Mouse (Mus musculus): ENCODE measurements around the gene Il18rap. TPM values are rescaled to one million over a fixed set of nuclear protein-coding genes. Genes with fewer than 3 reads are reported as not detected.
A peak's percentile ranks its signal among the peaks of the same experiment; 100 is the strongest.
"Not testable (repeated sequence)": the region's sequence is repeated elsewhere in the genome, so short reads cannot be mapped to it uniquely, and the experiment has no call there.

Gene Il18rap
- total RNA-seq, 4 experiments from 2014 or later: not detected

DNA sequence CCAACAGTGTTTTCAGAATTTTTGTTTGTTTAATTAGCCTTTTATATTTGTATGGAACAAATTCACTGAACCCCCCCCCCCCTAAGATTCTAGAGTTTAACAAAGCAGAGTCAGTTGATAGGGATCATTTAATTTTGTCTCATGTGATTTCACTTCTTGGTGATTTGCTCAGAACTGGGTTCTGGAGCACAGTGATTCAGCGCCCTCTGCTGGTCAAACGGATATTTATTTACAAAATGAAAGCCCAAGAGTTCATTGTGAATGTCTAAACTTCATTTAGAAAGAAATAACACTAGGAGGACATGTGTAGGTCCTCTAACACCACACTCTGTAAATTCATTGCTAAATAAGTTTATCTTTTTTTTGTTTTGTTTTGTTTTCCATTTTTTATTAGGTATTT lies 29.5 kb downstream of the Il18rap start:
- peak in 1 of 2 experiments; percentile 3 for DNase-seq (ENCODE audit: low spot score in 2 of 2)

DNA sequence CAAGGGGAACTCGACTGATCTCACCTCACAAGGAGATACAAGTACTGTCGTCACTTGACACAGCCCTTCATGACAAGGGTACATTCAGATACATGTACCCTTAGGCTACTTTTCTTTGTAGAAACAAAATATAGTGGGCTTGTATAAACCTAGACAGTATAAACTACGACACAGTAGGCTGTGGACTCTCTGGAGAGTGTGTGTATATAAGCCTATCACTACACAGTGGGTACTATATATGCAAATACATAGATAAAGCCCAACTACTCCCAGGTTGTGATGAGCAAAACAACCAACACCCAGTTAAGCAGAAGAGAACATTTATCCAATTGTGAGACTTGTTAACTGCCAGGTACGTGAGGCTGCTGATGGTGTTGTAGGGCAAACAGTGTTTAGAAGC lies 31.5 kb downstream of the Il18rap start:
- DNase-seq (ENCODE audit: low spot score in 2 of 2): no peak

DNA sequence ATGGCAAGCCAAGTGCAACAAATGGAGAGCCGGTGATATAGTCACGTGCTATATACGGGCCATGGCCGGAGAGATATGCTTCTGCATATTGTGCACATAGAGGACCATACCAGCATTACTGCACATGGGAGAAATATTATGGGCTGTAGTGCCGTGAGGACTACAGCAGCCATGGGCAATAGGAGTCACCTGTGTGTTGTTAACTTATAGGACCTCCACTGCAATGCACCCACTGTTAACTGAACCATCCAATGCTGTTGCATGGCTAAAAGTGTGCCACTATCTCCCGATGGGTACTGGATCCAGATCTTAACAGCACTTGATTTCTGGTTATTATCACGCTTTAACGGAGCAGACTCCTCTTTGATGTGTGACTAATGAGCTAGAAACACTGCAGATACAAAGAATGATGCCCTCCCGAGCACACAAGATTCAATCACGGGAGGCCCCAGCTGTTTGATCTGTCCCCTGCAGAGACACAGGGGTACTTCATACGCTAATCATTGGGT lies 32.0 kb downstream of the Il18rap start:
- no peak for DNase-seq (ENCODE audit: low spot score in 2 of 2)

DNA sequence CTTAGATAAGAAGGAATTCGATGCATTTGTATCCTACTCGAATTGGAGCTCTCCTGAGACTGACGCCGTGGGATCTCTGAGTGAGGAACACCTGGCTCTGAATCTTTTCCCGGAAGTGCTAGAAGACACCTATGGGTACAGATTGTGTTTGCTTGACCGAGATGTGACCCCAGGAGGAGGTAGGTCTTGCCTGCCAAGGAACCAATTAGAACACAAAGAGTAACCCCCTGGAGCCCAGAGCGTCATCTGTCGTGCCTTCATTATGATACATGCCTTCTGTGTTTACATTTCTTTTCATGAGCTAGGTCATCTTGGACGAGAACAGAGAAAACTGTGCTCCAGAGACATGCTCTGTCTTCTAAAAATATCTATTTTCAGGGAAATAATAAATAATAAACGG lies 32.6 kb downstream of the Il18rap start:
- DNase-seq (ENCODE audit: low spot score in 2 of 2): no peak

DNA sequence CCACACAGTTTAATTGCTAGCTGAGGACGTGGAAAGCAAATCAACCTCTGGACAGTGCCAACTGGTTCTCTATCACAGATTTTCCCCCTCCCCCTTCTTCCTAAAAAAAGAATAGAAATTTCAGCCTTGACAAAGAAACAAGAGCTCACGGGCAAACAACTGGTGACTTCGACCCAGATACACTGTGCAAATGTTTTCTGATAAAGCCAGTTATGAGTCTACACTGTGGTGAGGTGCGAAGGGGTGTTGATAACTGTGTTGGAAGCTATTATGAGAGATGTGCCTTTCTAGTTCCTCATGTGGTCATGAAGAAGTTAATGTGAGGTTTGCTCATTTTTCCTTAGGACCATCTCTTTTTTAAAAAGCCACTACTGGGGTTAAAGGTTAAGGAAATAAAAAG lies 54.2 kb downstream of the Il18rap start:
- DNase-seq (ENCODE audit: low spot score in 2 of 2): no peak

DNA sequence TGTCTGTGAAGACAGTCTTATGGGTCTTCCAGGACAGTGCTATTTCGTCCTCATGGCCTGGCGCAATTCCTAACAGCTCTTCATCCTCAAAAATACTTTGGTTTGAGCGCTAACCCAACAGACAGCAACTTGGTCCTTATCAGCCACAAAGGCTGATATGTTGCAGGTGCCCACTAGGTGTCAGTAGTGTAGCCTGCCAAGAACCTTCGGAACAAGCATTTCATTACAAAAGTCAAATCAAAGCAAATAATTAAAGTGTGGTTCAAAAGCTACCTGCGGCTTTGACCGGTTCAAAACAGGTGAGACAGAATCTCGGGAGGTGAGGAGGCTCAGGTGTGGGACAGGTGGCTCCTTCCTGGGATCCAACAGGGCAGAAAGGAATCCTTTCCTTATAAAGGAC lies 64.6 kb downstream of the Il18rap start, which contains the start of gene Slc9a4:
Gene Slc9a4 (plus strand): TSS at position 298 of the 400 bp plus-strand sequence.
- peak in 1 of 2 experiments; percentile 13 for DNase-seq (ENCODE audit: low spot score in 2 of 2)

DNA sequence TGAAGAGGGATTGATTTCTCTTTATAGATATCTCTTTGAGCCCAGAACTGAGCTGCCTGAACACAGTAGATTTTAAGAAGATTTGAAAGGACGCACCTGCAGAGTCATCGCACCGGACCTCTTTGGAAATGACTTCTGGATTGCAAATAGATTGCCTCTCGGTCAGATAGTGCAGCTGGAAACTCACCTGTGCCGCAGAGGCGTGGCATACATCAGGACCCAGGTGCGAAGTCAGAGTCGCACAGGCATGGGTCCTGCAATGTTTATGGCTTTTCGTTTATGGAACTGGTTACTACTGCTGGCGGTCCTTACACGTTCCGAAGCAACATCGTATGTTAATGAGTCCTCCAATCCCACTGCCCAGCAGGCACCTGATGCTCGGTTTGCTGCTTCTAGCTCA lies 65.1 kb downstream of the Il18rap start:
- no peak for DNase-seq (ENCODE audit: low spot score in 2 of 2)

DNA sequence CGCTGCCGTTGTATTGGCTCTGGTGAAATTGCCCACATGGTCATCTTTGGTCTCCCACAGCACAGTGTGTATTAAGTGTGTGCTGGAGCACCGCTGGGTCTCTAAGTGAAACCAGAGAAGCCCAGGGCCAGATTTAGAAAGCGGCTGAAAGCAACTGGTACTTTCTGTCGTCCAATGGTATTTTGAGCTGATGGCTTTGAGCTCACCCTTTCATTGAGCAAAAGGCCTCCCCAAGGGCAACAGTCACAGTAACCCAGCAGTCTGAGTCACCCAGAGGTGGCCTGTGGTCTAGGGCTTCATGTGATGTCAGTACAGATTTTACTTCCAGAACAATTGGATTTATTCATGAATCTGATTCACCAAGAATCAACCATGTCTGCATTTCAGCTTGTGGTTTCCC lies 71.6 kb downstream of the Il18rap start:
- peak; percentile 23 to 56 for DNase-seq (ENCODE audit: low spot score in 2 of 2)

DNA sequence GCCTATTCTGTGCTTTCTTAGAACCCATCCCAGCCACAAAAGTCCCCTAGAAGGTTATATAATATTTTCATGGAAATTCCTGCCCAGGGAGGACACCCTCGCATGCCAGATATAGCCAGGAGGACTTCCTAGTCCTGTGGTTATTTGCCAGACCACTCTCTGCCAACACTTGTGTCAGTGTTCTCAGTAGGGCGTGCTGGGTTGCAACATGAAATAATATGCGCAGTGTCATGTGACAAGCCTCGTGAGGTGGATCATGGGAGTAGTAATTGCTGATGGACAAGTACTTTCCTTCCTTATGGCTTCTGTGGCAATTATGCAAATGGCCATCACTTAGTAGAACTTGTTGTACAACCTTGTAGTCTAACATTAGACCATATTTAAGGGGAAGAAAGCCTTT lies 75.8 kb downstream of the Il18rap start:
- no peak for DNase-seq (ENCODE audit: low spot score in 2 of 2)

DNA sequence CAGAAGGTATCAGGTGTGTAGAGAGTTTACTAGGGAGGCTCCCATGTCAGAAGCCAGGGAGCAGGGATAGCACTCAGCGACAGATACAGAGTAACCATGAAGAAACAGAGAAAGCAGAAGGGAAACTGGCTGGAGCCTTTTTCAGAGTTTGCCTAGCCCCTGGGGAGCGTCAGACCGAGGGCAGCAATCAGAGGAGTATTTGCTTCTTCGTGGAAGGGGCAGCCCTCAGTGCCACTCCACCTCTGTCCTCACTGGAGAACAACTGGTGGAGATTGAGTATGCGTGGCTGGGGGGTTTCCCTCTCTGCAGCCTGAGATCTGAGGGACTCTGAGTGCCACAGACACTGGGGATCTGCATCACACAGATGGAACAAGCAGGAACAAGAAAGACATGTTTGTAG lies 82.7 kb downstream of the Il18rap start:
- no peak for DNase-seq (ENCODE audit: low spot score in 2 of 2)

DNA sequence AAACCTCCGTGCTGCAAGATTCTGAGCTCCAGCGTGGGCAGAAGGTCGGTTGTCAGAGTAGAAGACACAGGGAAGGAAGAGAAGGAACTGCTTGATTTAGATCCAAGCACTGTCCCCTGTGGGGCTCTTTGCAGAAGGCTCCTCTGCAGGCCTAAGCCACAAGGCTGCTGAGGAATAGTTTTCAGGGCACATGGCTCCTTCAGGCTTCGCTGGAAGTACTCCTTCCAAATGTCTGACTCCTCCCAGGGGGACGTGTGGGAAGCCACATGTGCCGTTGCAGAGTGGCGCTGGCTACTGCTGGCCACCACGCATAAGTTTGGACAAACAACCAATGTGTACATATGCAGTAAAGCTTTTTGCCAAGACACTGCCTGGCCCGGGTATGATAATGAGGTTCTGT lies 84.5 kb downstream of the Il18rap start:
- DNase-seq (ENCODE audit: low spot score in 2 of 2): not testable (repeated sequence)

DNA sequence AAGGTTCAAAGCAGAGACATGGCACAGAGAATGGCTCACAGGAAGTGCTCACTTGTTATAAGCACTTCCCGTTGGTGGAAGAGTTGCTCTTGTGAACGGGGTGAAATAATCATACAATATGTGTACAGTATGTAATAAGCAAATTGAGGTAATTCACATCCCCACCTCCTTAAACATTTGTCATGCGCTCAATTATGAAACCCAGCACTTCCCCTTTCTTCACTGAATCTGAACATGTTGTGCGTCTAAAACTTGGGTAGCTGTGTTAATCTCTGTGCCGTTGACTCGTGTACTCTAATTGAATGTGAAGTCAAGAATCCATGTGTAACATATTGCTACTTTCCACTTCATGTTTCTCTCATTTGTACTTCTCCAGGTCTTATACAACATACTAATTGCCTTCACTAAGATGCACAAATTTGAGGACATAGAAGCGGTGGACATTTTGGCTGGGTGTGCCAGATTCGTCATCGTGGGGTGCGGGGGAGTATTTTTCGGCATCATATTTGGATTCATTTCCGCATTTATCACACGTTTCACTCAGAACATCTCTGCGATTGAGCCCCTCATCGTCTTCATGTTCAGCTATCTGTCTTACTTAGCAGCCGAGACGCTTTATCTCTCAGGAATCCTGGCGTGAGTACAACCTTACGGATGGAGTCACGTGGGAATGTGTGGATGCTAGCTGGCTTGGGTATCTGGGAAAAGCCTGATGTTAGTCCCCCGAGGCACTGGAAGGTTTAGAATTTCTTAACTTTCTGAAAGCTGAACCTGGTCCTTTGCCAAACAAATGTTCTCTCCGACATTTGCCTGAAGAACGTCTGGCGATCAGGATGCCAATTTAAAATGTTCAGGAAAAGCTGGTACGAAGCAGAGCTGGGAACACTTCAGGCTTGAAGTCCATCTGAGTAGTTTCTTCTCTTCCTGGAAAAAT lies 85.5 kb downstream of the Il18rap start:
- DNase-seq (ENCODE audit: low spot score in 2 of 2): no peak

Other genes starting within 250 kb of the Il18rap start
- gene Il1rl2, start 190.8 kb upstream of the Il18rap start, total RNA-seq (2022): 1 to 10 TPM in 1 of 4 experiments, under 1 TPM in 3; 0.27 to 1.6 (median 0.49) TPM
- under 1 TPM; 0.39 to 0.94 (median 0.52) TPM for gene Il1rl1, start 85.8 kb upstream of the Il18rap start, total RNA-seq (2022)
- under 1 TPM in 2 of 4 experiments, not detected in 2; 0.13 to 0.19 TPM for gene Il18r1, start 49.8 kb upstream of the Il18rap start, total RNA-seq (2022)
- under 1 TPM; 0.12 to 0.82 (median 0.57) TPM for gene Slc9a4, start 64.7 kb downstream of the Il18rap start, total RNA-seq (2022)
- gene Slc9a2, start 165.2 kb downstream of the Il18rap start, total RNA-seq (2022): 10 to 100 TPM; 13.8 to 24.5 (median 17.3) TPM

Measured in gastrocnemius, adult 8-10 months (tissue).